In genomic region chr19:42518620-42519310, GRCm38 (mm10) we compare ENCODE assay signal across 8 mouse cellular contexts. TPM values are rescaled to one million over a fixed set of nuclear protein-coding genes. Genes with fewer than 3 reads are reported as not detected.
DNase-seq lines count a peak whose midpoint lies in the region; ATAC-seq and TF ChIP-seq lines count a peak whose summit lies in the region.

Gene R3hcc1l (plus strand): TSS chr19:42518759.

- peak within 1 kb of the TSS; percentile 90 for H3K9ac ChIP-seq in ES-Bruce4 (ENCODE audit: low read depth, poor library complexity, severe bottlenecking)
- peak within 1 kb of the TSS; percentile 89 for H3K9ac ChIP-seq in forebrain, embryonic 13.5 days
- H3K9ac ChIP-seq in neural tube, embryonic 15.5 days (replicated peaks): peak within 1 kb of the TSS; percentile 73

- peak; percentile 91 for ATAC-seq in cerebellum, adult (ENCODE audit: insufficient number of reproducible peaks, low FRiP score, low TSS enrichment)
- peak; percentile 97 for ATAC-seq in forebrain, embryonic 13.5 days
- peak; percentile 95 for ATAC-seq in neural tube, embryonic 15.5 days (ENCODE audit: low FRiP score)

- TF ChIP-seq POLR2A in ES-Bruce4 (IDR thresholded peaks at IDR 0.05; ENCODE audit: insufficient read depth, low read length): no peak

- 0 out of 2 replicates have a peak, but pooled peaks have one; percentile 41 for TF ChIP-seq EP300 in ES-Bruce4 (IDR thresholded peaks at IDR 0.05; ENCODE audit: insufficient read depth, low read depth, low read length)

- TF ChIP-seq CTCF in ES-Bruce4 (IDR thresholded peaks at IDR 0.05; ENCODE audit: low read depth, low read length): peak; percentile 51

- no peaks in the 10 kb centered on the region for H3K4me1 ChIP-seq in ES-Bruce4 (ENCODE audit: control insufficient read depth, insufficient read depth, low read length)
- H3K4me1 ChIP-seq in forebrain, embryonic 13.5 days: peaks cover 15% of the 10 kb centered on the region
- H3K4me1 ChIP-seq in neural tube, embryonic 15.5 days: peaks cover 16% of the 10 kb centered on the region

- WGBS in forebrain, embryonic 13.5 days: under 1% methylated on average over 56 of the region's 59 CpGs
- under 1% methylated on average over 59 of the region's 59 CpGs for WGBS in neural tube, embryonic 15.5 days

- peak within 1 kb of the TSS; percentile 76 for H3K4me2 ChIP-seq in forebrain, embryonic 13.5 days
- peak within 1 kb of the TSS; percentile 83 for H3K4me2 ChIP-seq in neural tube, embryonic 15.5 days

- DNase-seq in heart, postnatal 14 days: peak; percentile 99
- DNase-seq in layer of hippocampus, adult 11-12 months (ENCODE audit: low spot score): peak; percentile 98
- DNase-seq in lung, adult 18-20 months: peak; percentile 94 to 96
- peak; percentile 94 for DNase-seq in testis, postnatal 14 days (ENCODE audit: low spot score)

- no peaks in the 10 kb centered on the region for H3K9me3 ChIP-seq in ES-Bruce4 (replicated peaks; ENCODE audit: control insufficient read depth, insufficient read depth, low read length, poor library complexity, severe bottlenecking)
- no peaks in the 10 kb centered on the region for H3K9me3 ChIP-seq in forebrain, embryonic 13.5 days (replicated peaks)
- no peaks in the 10 kb centered on the region for H3K9me3 ChIP-seq in neural tube, embryonic 15.5 days (replicated peaks)

- peak within 1 kb of the TSS; percentile 100 for H3K4me3 ChIP-seq in ES-Bruce4 (ENCODE audit: low read depth, low read length)
- peak within 1 kb of the TSS; percentile 86 for H3K4me3 ChIP-seq in forebrain, embryonic 13.5 days
- peak within 1 kb of the TSS; percentile 78 for H3K4me3 ChIP-seq in neural tube, embryonic 15.5 days (replicated peaks)

- H3K27me3 ChIP-seq in ES-Bruce4 (ENCODE audit: control insufficient read depth, insufficient read depth, low read length, poor library complexity, severe bottlenecking): no peaks in the 10 kb centered on the region
- no peaks in the 10 kb centered on the region for H3K27me3 ChIP-seq in forebrain, embryonic 13.5 days
- no peaks in the 10 kb centered on the region for H3K27me3 ChIP-seq in neural tube, embryonic 15.5 days (replicated peaks)

- no peaks in the 10 kb centered on the region for H3K36me3 ChIP-seq in ES-Bruce4 (ENCODE audit: control insufficient read depth, insufficient read depth, low read length, poor library complexity, severe bottlenecking)
- H3K36me3 ChIP-seq in forebrain, embryonic 13.5 days (ENCODE audit: poor library complexity, severe bottlenecking): no peaks in the 10 kb centered on the region
- no peaks in the 10 kb centered on the region for H3K36me3 ChIP-seq in neural tube, embryonic 15.5 days

- H3K27ac ChIP-seq in ES-Bruce4 (ENCODE audit: insufficient read depth, low read length): peak within 1 kb of the TSS; percentile 56; the same call in 1 of the 2 replicates
- peak within 1 kb of the TSS; percentile 48; the same call in 1 of the 2 replicates for H3K27ac ChIP-seq in forebrain, embryonic 13.5 days
- H3K27ac ChIP-seq in neural tube, embryonic 15.5 days (replicated peaks): peak within 1 kb of the TSS; percentile 82

- intact Hi-C loops in heart, postnatal 14 days (cut with DNase I): loop anchor here (5.0 to 10.0 kb wide), 2 partner anchors 49 to 226 kb away; no protein-coding TSS in a partner anchor

RNA-seq across cellular contexts. Expression of gene R3hcc1l, which starts in this region (rescaled TPM):
- 23.8 and 27.7 TPM in 2 replicates for polyA plus RNA-seq in ES-Bruce4 (2011; ENCODE audit: insufficient read depth, insufficient read length, low read depth, missing spikeins)
- polyA plus RNA-seq in forebrain, embryonic 13.5 days (2015; fragmentation: Nextera tagmentation; extraction: Ambion mirVana): 15.9 and 18.1 TPM in 2 replicates
- total RNA-seq in heart, postnatal 14 days (2021): 10 to 100 TPM; 17.6 to 21.0 TPM
- 13.3 and 17.6 TPM in 2 replicates for polyA plus RNA-seq in neural tube, embryonic 15.5 days (2015; fragmentation: Nextera tagmentation; extraction: Ambion mirVana)

Comparison
In these comparisons a context has a peak if more than half of its experiments do, and no peak if none do; other contexts are left out.
1. Peak in every context shown above with its lines: DNase-seq, ATAC-seq, H3K4me3 ChIP-seq and H3K27ac ChIP-seq.